8 mouse cellular contexts compared by ENCODE assay signal in the genomic region with DNA sequence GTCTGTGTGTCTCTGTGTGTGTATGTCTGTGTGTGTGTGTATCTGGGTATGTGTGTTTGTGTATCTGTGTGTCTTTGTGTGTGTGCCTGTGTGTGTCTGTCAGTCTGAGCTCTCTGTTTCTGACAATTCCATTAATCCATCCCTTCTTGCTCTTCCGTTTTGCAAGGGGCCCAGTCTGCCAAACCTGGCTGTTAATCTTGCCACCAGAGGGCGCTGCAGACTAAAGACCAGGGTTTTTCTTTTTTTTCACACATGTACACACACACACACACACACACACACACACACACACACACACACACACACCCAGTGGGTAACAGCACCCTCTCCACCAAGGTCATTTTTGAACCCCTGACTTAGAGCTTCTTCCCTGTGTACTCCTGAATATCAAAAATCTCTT.
DNase-seq lines count a peak whose midpoint lies in the region; ATAC-seq lines count a peak whose summit lies in the region.

No protein-coding gene starts in this region.

- ATAC-seq in cerebellum, adult (ENCODE audit: insufficient number of reproducible peaks, low FRiP score, low TSS enrichment): no peak

- peak; percentile 24 to 32 for DNase-seq in gastrocnemius, postnatal 4 days (ENCODE audit: low spot score in 2 of 2)
- DNase-seq in gastrocnemius, adult 18-20 months (ENCODE audit: low spot score): no peak
- DNase-seq in right cerebral cortex, adult 18-20 months: peak; percentile 5
- DNase-seq in right cerebral cortex, postnatal 25 days: no peak
- DNase-seq in adrenal gland, postnatal 14 days: peak; percentile 64
- DNase-seq in induced T-regulatory cell, adult 2 months (ENCODE audit: low read depth): peak; percentile 55
- DNase-seq in naive thymus-derived CD4-positive, alpha-beta T cell, adult 2 months (ENCODE audit: low read depth): peak; percentile 31

Comparison
In these comparisons a context has a peak if more than half of its experiments do, and no peak if none do; other contexts are left out.
1. DNase-seq: peak in gastrocnemius, postnatal 4 days (2 of 2), right cerebral cortex, adult 18-20 months (single experiment), adrenal gland, postnatal 14 days (single experiment), induced T-regulatory cell, adult 2 months (single experiment) and naive thymus-derived CD4-positive, alpha-beta T cell, adult 2 months (single experiment); none in gastrocnemius, adult 18-20 months (single experiment) and right cerebral cortex, postnatal 25 days (single experiment).